Mouse (Mus musculus) B cell, adult 2 months (primary cell): ENCODE data around the gene Clec3b.

Experiments used
- DNase-seq, 2 experiments: peaks; one replicate each; pipeline ENCODE4 v3.0.0; 2022

Gene Clec3b

GRCm38 (mm10) chr9:123156910-123157361 is 6.2 kb downstream of the Clec3b start:
- DNase-seq = peak; percentile 21 to 25

GRCm38 (mm10) chr9:123157699-123158098 is 7.0 kb downstream of the Clec3b start:
- DNase-seq = no peak

DNA sequence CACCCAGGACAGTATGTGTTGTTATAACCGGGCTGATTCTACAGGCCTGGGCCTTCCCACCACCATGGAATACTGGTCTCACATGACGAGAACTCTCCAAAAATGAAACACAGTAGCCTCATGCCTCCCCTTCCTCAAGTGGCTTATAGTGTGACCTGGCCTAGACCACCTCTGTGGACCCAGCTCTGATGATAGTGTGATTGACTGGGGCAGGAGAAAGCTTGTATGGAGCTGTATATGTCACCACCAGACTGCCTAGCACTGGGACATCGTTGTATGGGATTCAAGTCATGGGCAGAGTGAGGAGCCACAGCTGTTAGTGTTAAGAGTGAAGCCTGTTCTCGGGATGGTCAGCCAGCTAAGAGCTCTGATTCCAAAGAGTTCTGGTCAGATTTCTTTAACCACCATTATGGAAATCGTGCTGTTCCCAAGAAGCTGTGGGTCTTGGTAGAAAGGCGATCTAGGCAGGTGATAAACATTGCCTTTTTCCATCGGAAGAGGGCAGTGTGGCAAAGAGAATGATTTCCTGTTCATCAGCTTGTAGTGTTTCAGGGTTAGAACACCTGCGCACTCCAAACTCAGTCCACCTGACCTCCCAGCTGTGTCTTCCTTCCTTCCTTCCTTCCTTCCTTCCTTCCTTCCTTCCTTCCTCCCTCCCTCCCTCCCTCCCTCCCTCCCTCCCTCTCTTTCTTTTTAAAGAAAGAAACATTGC is 7.5 kb downstream of the Clec3b start:
- peak; percentile 19 to 21 for DNase-seq

- peak; percentile 32 to 45 for DNase-seq
These were observed 8.6 kb downstream of the Clec3b start for GRCm38 (mm10) chr9:123159330-123159729.

DNA sequence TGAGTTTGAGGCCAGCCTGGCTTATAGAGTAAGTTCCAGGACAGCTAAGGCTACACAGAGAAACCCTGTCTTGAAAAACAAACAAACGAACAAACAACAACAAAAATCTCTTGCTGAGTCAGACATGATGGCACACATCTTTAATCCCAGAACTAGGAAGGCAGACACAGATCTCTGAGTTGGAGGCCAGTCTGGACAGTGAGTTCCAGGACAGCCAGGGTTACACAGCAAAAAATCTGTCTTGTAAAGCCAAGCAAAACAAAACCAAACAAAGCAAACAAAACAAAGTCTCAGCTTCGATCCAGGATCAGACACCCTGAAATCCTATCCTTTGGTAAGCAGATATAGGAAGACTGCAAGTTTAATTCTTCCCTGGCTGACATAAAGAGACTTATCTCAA is 11.0 kb downstream of the Clec3b start:
- no peak for DNase-seq

GRCm38 (mm10) chr9:123162985-123163694 is 12.4 kb downstream of the Clec3b start:
- peak in 1 of 2 experiments; percentile 8 for DNase-seq

DNA sequence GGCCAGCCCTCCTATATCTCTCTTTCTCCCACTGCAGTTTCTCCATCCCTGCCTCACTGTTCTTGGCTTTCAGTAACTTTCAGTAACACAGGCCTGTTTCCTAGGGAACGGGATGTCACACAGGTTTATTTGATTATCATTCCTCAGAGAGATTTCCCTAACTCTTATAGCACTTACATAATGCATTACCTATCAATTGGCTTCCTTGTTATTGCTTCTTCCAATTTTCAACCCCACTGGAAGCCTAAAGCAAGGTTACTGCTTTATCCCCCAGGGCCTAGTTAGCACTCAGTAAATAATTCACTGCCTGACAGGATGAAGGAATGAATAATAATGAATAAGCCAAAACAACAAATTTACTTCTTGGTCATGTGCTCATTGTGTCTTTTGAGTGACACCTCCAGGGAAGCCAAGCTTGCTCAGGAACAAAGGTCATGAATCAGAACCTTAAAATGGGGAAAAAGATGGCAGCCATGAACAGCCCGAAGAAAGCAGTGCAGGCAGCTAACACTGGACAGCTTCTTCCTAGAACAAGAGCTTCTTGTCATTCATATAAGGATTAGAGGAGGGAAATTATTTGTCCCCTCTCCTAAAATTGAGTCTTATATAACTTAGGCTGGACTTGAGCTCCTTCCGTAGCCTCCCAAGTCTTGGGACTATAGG is 15.2 kb downstream of the Clec3b start:
- DNase-seq = no peak

DNA sequence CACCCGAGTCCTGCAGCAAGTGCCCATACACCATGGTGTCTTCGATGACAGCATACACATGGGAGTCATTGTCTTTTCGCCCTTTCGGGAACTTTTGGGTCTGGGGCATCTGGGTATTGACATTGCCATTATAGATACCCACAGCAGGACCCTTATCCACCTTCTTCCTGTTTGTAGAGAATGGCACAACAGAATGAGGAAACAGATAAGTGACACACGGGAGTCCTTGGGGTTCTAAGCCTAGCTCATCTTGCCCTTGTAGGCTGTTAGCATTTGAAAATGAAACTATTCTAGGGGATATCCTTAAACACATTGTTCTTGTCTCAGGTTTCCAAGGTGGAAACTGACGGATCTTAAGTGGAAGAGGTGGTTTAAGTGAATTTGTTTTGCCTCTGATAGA is 23.0 kb downstream of the Clec3b start:
- no peak for DNase-seq

DNA sequence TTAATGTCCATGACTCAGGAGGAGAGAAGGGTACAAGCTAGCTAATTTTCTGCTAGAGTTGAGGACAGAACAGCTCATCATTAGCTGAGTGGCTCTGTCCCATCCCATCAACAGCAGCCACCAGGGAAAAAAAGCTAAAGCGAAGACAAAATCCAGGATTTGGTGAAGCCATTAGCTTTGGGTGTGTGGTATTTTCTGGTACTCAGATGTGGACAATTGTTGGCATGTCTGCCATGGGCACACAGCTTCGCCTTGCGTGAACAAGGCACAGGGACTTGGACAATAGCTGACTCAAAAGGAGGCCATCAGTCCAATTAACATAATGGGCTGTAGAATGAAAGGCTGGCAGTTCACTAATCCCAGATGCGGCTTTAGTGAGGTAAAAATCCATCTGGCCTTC is 23.6 kb downstream of the Clec3b start:
- no peak for DNase-seq

DNA sequence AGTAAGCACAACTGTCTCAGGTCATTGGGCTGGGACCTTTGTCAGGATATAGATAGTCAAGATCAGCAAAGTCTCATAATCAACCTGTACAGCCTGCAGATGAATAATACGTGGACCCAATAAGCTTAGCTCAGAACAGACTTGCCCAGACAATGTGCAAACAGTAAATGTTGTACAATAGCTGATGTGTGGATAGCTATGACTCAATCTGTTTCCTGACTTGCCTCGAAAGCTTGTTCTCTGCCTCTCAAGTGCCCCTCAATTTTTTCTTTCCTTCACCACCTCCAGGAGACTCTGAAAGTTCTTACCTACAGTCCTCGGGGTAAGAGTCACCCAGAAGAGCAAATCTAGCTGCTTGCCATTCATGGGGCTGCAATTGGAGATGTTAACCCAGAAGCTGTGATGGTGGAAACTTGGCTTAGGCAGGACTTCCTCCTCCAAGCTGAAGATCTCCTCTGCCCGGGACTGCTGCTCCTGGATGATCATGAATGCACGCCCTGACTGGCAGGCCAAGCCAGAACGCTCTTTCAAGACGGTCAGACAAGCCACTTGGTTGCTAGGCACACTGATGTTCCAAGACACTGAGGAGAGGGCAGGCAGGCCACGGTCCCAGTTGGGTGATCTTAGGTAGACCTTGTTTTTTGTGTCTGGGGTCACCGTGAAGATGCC is 26.8 kb downstream of the Clec3b start:
- no peak for DNase-seq

DNA sequence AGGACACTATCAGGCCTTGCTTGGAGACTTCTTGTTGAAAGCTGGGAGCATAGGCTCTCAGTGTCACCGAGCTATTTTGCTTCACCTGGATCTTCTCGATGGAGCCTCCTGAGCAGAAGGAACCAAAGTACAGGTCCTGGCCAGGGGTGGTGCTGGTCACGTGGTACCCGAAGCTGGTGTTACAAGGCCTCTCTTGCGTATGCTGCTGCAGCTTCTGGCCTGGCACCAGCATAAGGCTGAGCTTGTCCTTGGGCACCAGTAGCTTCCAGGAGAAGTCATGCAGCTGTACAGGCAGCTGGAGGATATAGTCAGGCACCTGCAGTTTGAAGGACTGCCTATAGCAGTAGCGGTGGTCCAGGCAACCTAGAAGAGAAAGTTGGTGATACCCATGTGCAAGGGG is 29.3 kb downstream of the Clec3b start:
- DNase-seq = no peak

GRCm38 (mm10) chr9:123183226-123183625 is 32.5 kb downstream of the Clec3b start:
- DNase-seq = no peak

DNA sequence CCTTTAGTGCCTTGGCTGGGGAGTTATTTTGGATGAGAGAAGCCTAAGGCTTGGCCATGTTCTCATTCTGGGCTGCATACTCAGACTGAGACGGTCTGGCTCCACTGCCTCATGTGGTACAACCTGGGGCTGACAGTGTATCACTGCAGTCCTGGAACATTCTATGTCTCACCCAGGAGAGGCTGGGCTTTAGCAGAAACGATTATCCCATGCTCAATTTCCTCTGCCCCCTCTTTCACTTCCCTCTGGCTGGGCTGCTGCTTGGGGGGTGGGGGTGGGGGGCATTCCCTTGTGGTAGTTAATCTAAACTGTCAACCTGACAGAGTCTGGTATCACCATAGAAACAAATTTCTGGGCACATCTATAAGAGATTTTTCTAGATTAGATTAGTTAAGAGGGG is 34.8 kb downstream of the Clec3b start:
- no peak for DNase-seq

GRCm38 (mm10) chr9:123186151-123186550 is 35.4 kb downstream of the Clec3b start:
- no peak for DNase-seq

GRCm38 (mm10) chr9:123187589-123187988 is 36.8 kb downstream of the Clec3b start:
- no peak for DNase-seq

- DNase-seq = no peak
These were observed 37.5 kb downstream of the Clec3b start for GRCm38 (mm10) chr9:123188271-123188670.

DNA sequence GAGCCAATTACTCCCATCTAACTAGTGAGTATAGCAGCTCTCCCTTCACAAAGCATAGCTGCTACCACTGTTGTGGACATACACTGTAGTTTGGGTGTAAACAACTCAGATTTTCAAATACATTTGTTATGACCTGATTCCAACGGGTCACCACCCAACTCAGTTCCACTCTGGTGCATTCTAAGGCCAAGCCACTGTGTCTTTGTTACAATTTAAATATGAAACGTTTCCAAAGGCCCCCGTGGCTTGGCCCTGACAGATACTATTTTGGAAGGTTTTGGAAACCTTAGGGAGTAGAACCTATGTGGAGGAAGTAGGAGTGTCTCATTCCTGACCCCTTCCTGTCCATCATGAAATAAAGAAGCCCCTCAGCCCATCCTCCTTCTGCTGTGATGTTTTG is 49.4 kb downstream of the Clec3b start:
- no peak for DNase-seq

GRCm38 (mm10) chr9:123206526-123206925 is 55.8 kb downstream of the Clec3b start:
- no peak for DNase-seq

DNA sequence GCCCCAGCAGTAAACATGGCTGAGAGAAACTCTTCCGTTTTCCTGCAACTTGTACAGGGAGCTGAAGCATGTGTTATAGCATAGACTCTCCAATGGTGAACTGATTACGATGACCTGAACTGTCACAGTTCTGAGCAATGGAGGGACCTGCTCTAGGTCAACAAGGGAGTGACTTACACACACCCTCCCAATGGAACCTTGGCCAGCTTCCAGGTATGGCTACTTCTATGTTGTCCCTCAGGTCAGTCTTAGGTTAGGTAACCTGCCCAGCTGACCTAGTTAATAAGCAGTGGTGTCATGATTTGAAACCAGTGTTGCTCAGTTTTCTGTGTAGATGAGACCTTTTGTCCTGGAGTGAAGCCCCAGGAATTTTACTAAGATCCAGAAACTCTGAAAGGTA is 56.2 kb downstream of the Clec3b start:
- DNase-seq = no peak
